Mouse (Mus musculus) liver, embryonic 14.5 days (tissue): ENCODE measurements at regions not wholly inside any gene's neighbourhood (a gene's known extent, or its start where the extent isn't known, plus 50 kb on each side); places are given as distances from the start of the nearest gene placed in this dataset.

Experiments
- ATAC-seq: fragments of 200-750 bp; cut with Nextera tagmentation; 2 replicates; pipeline ENCODE4 v1.8.0; 2017; ENCODE audit warnings: moderate number of reproducible peaks, mild to moderate bottlenecking, moderate library complexity; ENCODE audit not compliant: insufficient read depth
- DNase-seq, 3 experiments: peaks; one replicate each; pipeline ENCODE4 v3.0.0-alpha.2; 2012 to 2013; ENCODE audit warnings: low read depth in 3 of 3, low spot score in 3 of 3
- H3K27ac ChIP-seq: fragments of 300-500 bp; sonication (generic); 2 replicates; pipeline ENCODE4 v1.5.1; 2014; ENCODE audit warnings: moderate library complexity, mild to moderate bottlenecking, control low read depth, inconsistent platforms
- H3K27me3 ChIP-seq: fragments of 300-500 bp; sonication (generic); 2 replicates; pipeline ENCODE4 v1.6.1; 2014; ENCODE audit warnings: mild to moderate bottlenecking, low read length, moderate library complexity; ENCODE audit not compliant: control insufficient read depth, insufficient read depth
- H3K36me3 ChIP-seq: fragments of 300-500 bp; sonication (generic); replicated peaks from 2 replicates; pipeline ENCODE4 v1.6.1; 2014; ENCODE audit warnings: low read depth; ENCODE audit not compliant: control insufficient read depth, insufficient read depth
- H3K4me1 ChIP-seq, 2 experiments: fragments of 200-500 bp in 1 of 2; fragments of 300-500 bp in 1 of 2; sonication (generic) in 1 of 2; replicated peaks; 2 replicates each; pipeline ENCODE4 v1.6.1; 2012 to 2014; ENCODE audit warnings: antibody characterized with exemption in 1 of 2, inconsistent platforms in 1 of 2, low read length in 1 of 2; ENCODE audit not compliant: control insufficient read depth in 2 of 2, insufficient read depth in 2 of 2
- H3K4me2 ChIP-seq: fragments of 300-500 bp; sonication (generic); 2 replicates; pipeline ENCODE4 v1.6.1; 2014; ENCODE audit warnings: low read depth, mild to moderate bottlenecking, control low read depth, moderate library complexity
- H3K4me3 ChIP-seq, 2 experiments: fragments of 200-500 bp in 1 of 2; fragments of 300-500 bp in 1 of 2; sonication (generic) in 1 of 2; 2 replicates each; pipeline ENCODE4 v1.5.1; 2012 to 2014; ENCODE audit warnings: low read depth in 2 of 2, low read length in 2 of 2, mild to moderate bottlenecking in 2 of 2, control low read depth in 1 of 2, inconsistent platforms in 1 of 2, moderate library complexity in 1 of 2; ENCODE audit not compliant: insufficient read depth in 1 of 2
- H3K9ac ChIP-seq: fragments of 300-500 bp; sonication (generic); replicated peaks from 2 replicates; pipeline ENCODE4 v1.6.1; 2014; ENCODE audit warnings: mild to moderate bottlenecking, control low read depth, moderate library complexity
- H3K9me3 ChIP-seq: fragments of 300-500 bp; sonication (generic); 2 replicates; pipeline ENCODE4 v1.6.1; 2016; ENCODE audit warnings: low read length, mixed read lengths; ENCODE audit not compliant: control insufficient read depth
- CTCF ChIP-seq: IDR thresholded peaks from 2 replicates; pipeline ENCODE4 v1.5.1; 2016; ENCODE audit warnings: antibody characterized with exemption, low read depth, control low read depth
- EP300 ChIP-seq: IDR thresholded peaks from 2 replicates; pipeline ENCODE4 v1.6.1; 2016; ENCODE audit warnings: antibody characterized with exemption, low read depth
- WGBS: fragments of 180-500 bp; shearing (Covaris S2); extraction: QIAGEN DNeasy Blood & Tissue Kit; methylation state at CpG from one replicate; pipeline ENCODE4 v1.1.7; 2014; ENCODE audit not compliant: insufficient replicate concordance; 5-methylcytosine and 5-hydroxymethylcytosine counted together

- TF ChIP-seq CTCF (no peak), EP300 (no peak)
- DNase-seq, result no peak
Measured at GRCm38 (mm10) chr2:12054165-12054500, 247.6 kb downstream of the Itga8 start.

More at GRCm38 (mm10) chr2:12054165-12054500, 247.6 kb downstream of the Itga8 start:
- H3K27me3 ChIP-seq, result no peaks in the 10 kb centered on the region
- 0 out of 4 replicates have a peak, but pooled peaks cover 0 to 2% of the 10 kb centered on the region in 2 experiments for H3K4me1 ChIP-seq
- no peak overlapping the region for H3K9ac ChIP-seq
- no peaks in the 10 kb centered on the region for H3K9me3 ChIP-seq
- no peaks in the 10 kb centered on the region for H3K36me3 ChIP-seq
- 32% methylated on average over 3 of the region's 3 CpGs for WGBS
- H3K4me3 ChIP-seq, result no peak overlapping the region
- H3K4me2 ChIP-seq, result no peak overlapping the region
- no peak overlapping the region for H3K27ac ChIP-seq
- ATAC-seq, result no peak
